Mouse (Mus musculus) stomach, postnatal 0 days (tissue): Measurements from ENCODE around the gene Slc9b1. TPM values are rescaled to one million over a fixed set of nuclear protein-coding genes. Genes with fewer than 3 reads are reported as not detected.
A peak's percentile ranks its signal among the peaks of the same experiment; 100 is the strongest.

Source experiments
- ATAC-seq: fragments of 200-750 bp; cut with Nextera tagmentation; 2 replicates; pipeline ENCODE4 v1.8.0; 2017; ENCODE audit not compliant: low FRiP score, low TSS enrichment
- DNase-seq: peaks from one replicate; pipeline ENCODE4 v3.0.0-alpha.2; 2016; ENCODE audit warnings: low spot score
- H3K27ac ChIP-seq: fragments of 300-500 bp; sonication (generic); replicated peaks from 2 replicates; pipeline ENCODE4 v1.5.1; 2014; ENCODE audit warnings: mild to moderate bottlenecking, control low read depth
- H3K27me3 ChIP-seq: fragments of 300-500 bp; sonication (generic); 2 replicates; pipeline ENCODE4 v1.6.1; 2014; ENCODE audit warnings: low read length; ENCODE audit not compliant: control insufficient read depth, insufficient read depth
- H3K36me3 ChIP-seq: fragments of 300-500 bp; sonication (generic); 2 replicates; pipeline ENCODE4 v1.6.1; 2014; ENCODE audit warnings: low read length, mixed read lengths; ENCODE audit not compliant: control insufficient read depth, insufficient read depth
- H3K4me1 ChIP-seq: fragments of 300-500 bp; sonication (generic); replicated peaks from 2 replicates; pipeline ENCODE4 v1.6.1; 2014; ENCODE audit warnings: antibody characterized with exemption; ENCODE audit not compliant: control insufficient read depth, insufficient read depth
- H3K4me2 ChIP-seq: fragments of 300-500 bp; sonication (generic); replicated peaks from 2 replicates; pipeline ENCODE4 v1.6.1; 2014; ENCODE audit warnings: low read depth, mild to moderate bottlenecking, control low read depth, moderate library complexity
- H3K4me3 ChIP-seq: fragments of 300-500 bp; sonication (generic); 2 replicates; pipeline ENCODE4 v1.5.1; 2014; ENCODE audit warnings: low read depth, low read length, control low read depth
- H3K9ac ChIP-seq: fragments of 300-500 bp; sonication (generic); 2 replicates; pipeline ENCODE4 v1.6.1; 2014; ENCODE audit warnings: mild to moderate bottlenecking, low read length, control low read depth, mixed read lengths
- H3K9me3 ChIP-seq: fragments of 300-500 bp; sonication (generic); 2 replicates; pipeline ENCODE4 v1.6.1; 2016; ENCODE audit warnings: low read length; ENCODE audit not compliant: control insufficient read depth
- CTCF ChIP-seq: IDR thresholded peaks from 2 replicates; pipeline ENCODE4 v1.5.1; 2016; ENCODE audit warnings: antibody characterized with exemption, low read depth, mild to moderate bottlenecking, moderate library complexity
- EP300 ChIP-seq: optimal IDR thresholded peaks from 2 replicates; pipeline ENCODE3; 2016; ENCODE audit warnings: antibody characterized with exemption
- whole genome bisulfite sequencing: fragments of 180-500 bp; shearing (Covaris S2); extraction: QIAGEN DNeasy Blood & Tissue Kit; methylation state at CpG from one replicate; pipeline ENCODE4 v1.1.7; 2014; 5-methylcytosine and 5-hydroxymethylcytosine counted together
- polyA plus RNA-seq: library from polyadenylated mRNA; unstranded; fragments of >200 nt; fragmentation: Nextera tagmentation; extraction: Ambion mirVana; gene quantifications from 2 replicates; pipeline ENCODE4 v1.2.1, GENCODE M21; 2015

Gene Slc9b1
- polyA plus RNA-seq, 1 experiment from 2014 or later = 0.07 TPM

DNA sequence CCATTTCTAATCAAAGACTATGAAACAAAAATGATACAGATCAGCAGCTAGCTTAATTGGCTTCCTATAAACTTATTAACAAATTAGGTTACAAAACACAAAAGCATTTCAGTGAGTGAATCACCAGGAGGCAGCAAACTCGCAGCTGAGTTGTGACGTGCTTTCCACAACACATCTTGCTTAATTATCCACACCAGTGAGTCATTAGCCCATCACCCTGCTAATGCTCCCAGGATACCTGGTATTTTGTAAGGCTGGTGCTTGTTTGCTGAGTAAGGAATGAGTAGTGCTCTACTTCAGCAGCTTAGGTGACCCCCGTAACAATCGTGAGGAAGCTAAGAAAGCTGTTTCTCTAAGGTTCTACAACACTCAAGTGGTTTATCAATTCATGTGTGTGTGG, 56.8 kb downstream of the Slc9b1 start:
- TF ChIP-seq CTCF (peak; percentile 38; the same call in 1 of the 2 replicates), EP300 (no peak)
- Histone ChIP-seq H3K27ac (no peak overlapping the region), H3K9me3 (no peaks in the 10 kb centered on the region), H3K36me3 (no peaks in the 10 kb centered on the region), H3K4me2 (no peak overlapping the region), H3K27me3 (no peaks in the 10 kb centered on the region), H3K4me1 (no peaks in the 10 kb centered on the region), H3K4me3 (no peak overlapping the region), H3K9ac (no peak overlapping the region)
- ATAC-seq (no peak), DNase-seq (no peak)
- WGBS = 64% methylated on average over 4 of the region's 4 CpGs

DNA sequence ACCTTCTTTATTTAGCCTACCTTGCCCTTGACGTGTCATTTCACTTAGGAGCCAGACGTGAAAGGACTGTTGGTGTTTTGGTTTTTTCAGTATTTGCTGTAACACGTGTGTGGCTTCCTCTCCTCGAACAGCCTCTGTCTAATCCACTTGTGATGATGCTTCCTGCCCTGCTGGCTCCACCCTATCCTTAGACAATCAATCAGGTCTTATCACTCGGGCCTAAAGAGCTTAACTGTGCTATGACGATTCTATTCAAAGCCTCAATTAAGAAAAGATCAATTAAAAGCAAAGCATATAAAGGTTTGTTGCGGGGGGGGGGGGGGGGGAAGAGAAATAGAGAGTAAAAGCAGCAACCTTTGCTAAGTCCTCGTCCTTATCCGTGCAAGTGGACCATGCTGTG, 59.5 kb downstream of the Slc9b1 start:
- no peak for DNase-seq
- Histone ChIP-seq H3K27ac (no peak overlapping the region), H3K4me2 (no peak overlapping the region), H3K4me3 (no peak overlapping the region), H3K9me3 (no peaks in the 10 kb centered on the region), H3K9ac (no peak overlapping the region), H3K27me3 (no peaks in the 10 kb centered on the region), H3K36me3 (no peaks in the 10 kb centered on the region), H3K4me1 (no peaks in the 10 kb centered on the region)
- TF ChIP-seq EP300 (no peak), CTCF (no peak)
- 56% methylated on average over 9 of the region's 9 CpGs for WGBS
- no peak for ATAC-seq

DNA sequence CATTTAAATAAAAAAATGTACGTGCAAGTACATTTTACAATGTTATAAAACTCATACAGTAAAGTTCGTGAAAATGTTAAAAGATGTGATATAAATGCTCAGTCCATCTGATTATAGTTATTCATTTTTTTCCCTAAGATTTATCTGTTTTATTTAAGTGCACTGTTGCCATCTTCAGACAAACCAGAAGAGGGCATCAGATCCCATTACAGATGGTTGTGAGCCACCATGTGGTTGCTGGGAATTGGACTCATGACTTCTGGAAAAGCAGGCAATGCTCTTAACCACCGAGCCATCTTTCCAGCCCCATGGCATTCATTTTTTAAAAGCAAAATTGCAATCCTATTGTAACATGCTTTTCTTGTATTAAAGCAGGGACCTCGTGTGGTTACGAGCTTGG, 61.4 kb downstream of the Slc9b1 start:
- no peak for ATAC-seq
- TF ChIP-seq CTCF (peak; percentile 41), EP300 (no peak)
- no peaks in the 10 kb centered on the region for H3K4me1 ChIP-seq
- WGBS = 90% methylated on average over 5 of the region's 5 CpGs
- no peak overlapping the region for H3K9ac ChIP-seq
- no peak overlapping the region for H3K27ac ChIP-seq
- no peak overlapping the region for H3K4me2 ChIP-seq
- H3K4me3 ChIP-seq = no peak overlapping the region
- no peaks in the 10 kb centered on the region for H3K36me3 ChIP-seq
- H3K27me3 ChIP-seq = no peaks in the 10 kb centered on the region
- no peak for DNase-seq
- H3K9me3 ChIP-seq = no peaks in the 10 kb centered on the region

DNA sequence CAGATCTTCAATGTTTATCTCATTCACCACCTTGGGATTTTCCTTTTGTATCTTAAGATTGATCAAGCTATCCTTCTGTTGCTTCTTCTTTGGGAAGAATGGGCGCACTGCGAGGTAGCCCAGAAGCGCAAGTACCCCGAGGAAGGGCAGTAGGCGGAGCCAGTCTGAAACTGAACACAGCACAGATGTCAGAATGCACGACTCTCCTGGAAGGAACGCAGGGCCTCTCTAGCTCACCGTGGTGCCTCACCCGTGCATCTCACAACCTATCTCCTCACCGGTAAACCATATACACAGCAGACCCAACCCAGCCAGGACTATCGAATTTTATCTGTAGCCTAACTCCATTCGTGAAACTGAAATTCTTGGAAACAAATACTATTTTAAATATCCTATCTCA, 63.2 kb downstream of the Slc9b1 start:
- Histone ChIP-seq H3K36me3 (no peaks in the 10 kb centered on the region), H3K27ac (no peak overlapping the region)
- WGBS = 86% methylated on average over 12 of the region's 12 CpGs

DNA sequence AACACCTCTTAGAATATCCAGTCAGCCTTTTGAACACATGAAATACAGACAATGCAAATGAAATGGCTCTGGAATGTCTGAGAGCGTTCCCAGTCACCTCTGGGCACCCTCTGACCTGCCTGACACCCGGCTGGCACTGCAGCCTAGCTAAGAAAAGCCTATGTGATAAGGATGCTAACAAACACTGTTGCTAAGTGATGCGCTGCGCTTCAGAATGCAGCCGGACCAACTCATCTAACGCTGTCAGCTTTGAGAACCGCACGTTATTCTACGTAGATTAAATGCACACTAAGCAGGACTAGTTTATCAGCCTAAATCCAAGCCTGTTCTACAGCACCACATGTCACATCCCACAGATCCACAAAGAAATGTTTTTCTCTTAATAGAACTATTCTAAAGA, 64.0 kb downstream of the Slc9b1 start:
- H3K36me3 ChIP-seq = no peaks in the 10 kb centered on the region
- no peak overlapping the region for H3K27ac ChIP-seq
- H3K4me1 ChIP-seq = no peaks in the 10 kb centered on the region
- TF ChIP-seq EP300 = no peak
- no peak for TF ChIP-seq CTCF
- H3K4me2 ChIP-seq = no peak overlapping the region
- ATAC-seq (no peak), DNase-seq (no peak)
- no peaks in the 10 kb centered on the region for H3K9me3 ChIP-seq
- 53% methylated on average over 9 of the region's 9 CpGs for WGBS
- no peak overlapping the region for H3K4me3 ChIP-seq
- H3K9ac ChIP-seq = no peak overlapping the region
- no peaks in the 10 kb centered on the region for H3K27me3 ChIP-seq

More for the DNA sequence above, 63.2 kb downstream of the Slc9b1 start:
- H3K4me1 ChIP-seq = no peaks in the 10 kb centered on the region
- no peak for DNase-seq
- H3K27me3 ChIP-seq = no peaks in the 10 kb centered on the region
- H3K4me2 ChIP-seq = no peak overlapping the region
- TF ChIP-seq EP300 (no peak), CTCF (no peak)
- no peak for ATAC-seq
- no peak overlapping the region for H3K9ac ChIP-seq
- H3K4me3 ChIP-seq = no peak overlapping the region
- H3K9me3 ChIP-seq = no peaks in the 10 kb centered on the region

DNA sequence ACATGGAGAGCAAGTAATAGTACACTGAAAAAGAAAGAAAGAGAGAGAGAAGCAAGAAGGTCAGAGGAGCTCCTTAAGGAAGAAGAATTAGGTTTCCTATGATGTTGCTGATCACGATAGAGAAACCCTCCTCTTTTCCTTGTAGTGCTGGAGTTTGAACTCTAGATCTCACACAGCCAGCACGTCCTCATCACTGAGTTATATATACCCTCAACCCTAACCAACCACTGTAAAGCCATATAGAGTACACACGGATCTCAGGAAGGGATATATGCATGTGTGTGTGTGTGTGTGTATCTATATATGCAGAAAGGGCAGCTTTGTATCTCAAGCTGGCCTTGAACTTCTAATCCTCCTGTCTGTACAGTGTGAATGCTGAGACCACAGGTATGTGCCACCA, 69.4 kb downstream of the Slc9b1 start:
- ATAC-seq (no peak), DNase-seq (no peak)
- H3K9me3 ChIP-seq = no peaks in the 10 kb centered on the region
- no peaks in the 10 kb centered on the region for H3K4me1 ChIP-seq
- 0 out of 2 replicates have a peak overlapping the region, but pooled peaks have one; percentile 35 for H3K27ac ChIP-seq
- H3K4me2 ChIP-seq = no peak overlapping the region
- TF ChIP-seq EP300 (no peak), CTCF (no peak)
- WGBS = 86% methylated on average over 3 of the region's 3 CpGs
- H3K36me3 ChIP-seq = no peaks in the 10 kb centered on the region
- H3K27me3 ChIP-seq = no peaks in the 10 kb centered on the region
- H3K4me3 ChIP-seq = no peak overlapping the region
- H3K9ac ChIP-seq = no peak overlapping the region
